Mouse (Mus musculus) heart, postnatal 36 days (tissue): ENCODE measurements around the gene Cox7b. TPM values are rescaled to one million over a fixed set of nuclear protein-coding genes. Genes with fewer than 3 reads are reported as not detected.

Experiments used
- DNase-seq, 2 experiments: peaks; one replicate each; pipeline ENCODE4 v3.0.0; 2021 to 2022
- intact Hi-C: fragments of 180-260 bp; cut with DNase I; formaldehyde crosslinking; loops from one replicate; pipeline ENCODE4 v1.15.1; 2025
- total RNA-seq, 2 experiments: library from RNA; stranded (reverse); gene quantifications; 2 replicates each; pipeline ENCODE4 v1.2.3; 2021

The Cox7b gene
- total RNA-seq, 2 experiments from 2014 or later = 1,680 to 1,775 TPM

GRCm38 (mm10) chrX:106048191-106048590, 32.7 kb downstream of the Cox7b start:
- DNase-seq = no peak
- intact Hi-C loops = no loop called here

Other genes starting within 250 kb of the Cox7b start
- 10 to 100 TPM; 61.6 to 70.0 TPM for gene Atrx, start 86.3 kb upstream of the Cox7b start, total RNA-seq
- gene Magt1, start 3.8 kb upstream of the Cox7b start, total RNA-seq = 10 to 100 TPM; 38.7 to 54.0 TPM
- 10 to 100 TPM in 1 of 2 experiments, 1 to 10 TPM in 1; 7.5 to 10.5 TPM for gene Atp7a, start 11.6 kb downstream of the Cox7b start, total RNA-seq
- gene Tlr13, start 127.5 kb downstream of the Cox7b start, total RNA-seq = 1 to 10 TPM; 1.4 to 1.7 TPM
- gene Pgk1, start 171.4 kb downstream of the Cox7b start, total RNA-seq = 100 to 1,000 TPM; 485 to 546 TPM
- 10 to 100 TPM in 1 of 2 experiments, 1 to 10 TPM in 1; 7.7 to 10.3 TPM for gene Taf9b, start 205.5 kb downstream of the Cox7b start, total RNA-seq
- not detected for gene Fnd3c2, start 239.7 kb downstream of the Cox7b start, total RNA-seq